Mouse (Mus musculus) mature B cell (primary cell): ENCODE data around the gene Pimreg.

Experiments used
- in situ Hi-C: fragments of 300-500 bp; cut with MboI; formaldehyde crosslinking; loops from 2 replicates; pipeline ENCODE4 v1.14.3; 2019

The Pimreg gene

GRCm38 (mm10) chr11:72031353-72031752 lies 10.5 kb upstream of the Pimreg start:
- in situ Hi-C loops = no loop called here

- in situ Hi-C loops = no loop called here
These were observed 9.7 kb upstream of the Pimreg start for GRCm38 (mm10) chr11:72032091-72032490.

- in situ Hi-C loops = no loop called here
These were observed 9.2 kb upstream of the Pimreg start for GRCm38 (mm10) chr11:72032589-72032988.

GRCm38 (mm10) chr11:72037409-72037808 lies 4.4 kb upstream of the Pimreg start, which contains the start of gene Aipl1:
Aipl1 (minus strand) TSS chr11:72037509.
- in situ Hi-C loops = no loop called here

GRCm38 (mm10) chr11:72037996-72038395 lies 3.8 kb upstream of the Pimreg start:
- in situ Hi-C loops = no loop called here

GRCm38 (mm10) chr11:72039599-72040386 lies 2.0 kb upstream of the Pimreg start:
- in situ Hi-C loops = no loop called here

- in situ Hi-C loops = no loop called here
These were observed 503 bp upstream of the Pimreg start for GRCm38 (mm10) chr11:72041290-72041767.

GRCm38 (mm10) chr11:72042631-72043030 lies 799 bp downstream of the Pimreg start:
- in situ Hi-C loops = no loop called here

GRCm38 (mm10) chr11:72044231-72044630 lies 2.4 kb downstream of the Pimreg start:
- in situ Hi-C loops = no loop called here

- in situ Hi-C loops = no loop called here
These were observed 6.9 kb downstream of the Pimreg start for GRCm38 (mm10) chr11:72048730-72049129.

GRCm38 (mm10) chr11:72049171-72049759 lies 7.4 kb downstream of the Pimreg start:
- in situ Hi-C loops = no loop called here

GRCm38 (mm10) chr11:72050168-72050894 lies 8.5 kb downstream of the Pimreg start:
- in situ Hi-C loops = no loop called here

- in situ Hi-C loops = no loop called here
These were observed 9.3 kb downstream of the Pimreg start for GRCm38 (mm10) chr11:72050895-72051858.

- in situ Hi-C loops = no loop called here
These were observed 10.4 kb downstream of the Pimreg start for GRCm38 (mm10) chr11:72052221-72052620.

- in situ Hi-C loops = no loop called here
These were observed 10.8 kb downstream of the Pimreg start for GRCm38 (mm10) chr11:72052636-72053035.

- in situ Hi-C loops = no loop called here
These were observed 13.3 kb downstream of the Pimreg start for GRCm38 (mm10) chr11:72055176-72055575.

- in situ Hi-C loops = no loop called here
These were observed 15.3 kb downstream of the Pimreg start for GRCm38 (mm10) chr11:72057166-72057565.

GRCm38 (mm10) chr11:72060416-72060815 lies 18.6 kb downstream of the Pimreg start:
- in situ Hi-C loops = no loop called here

- in situ Hi-C loops = no loop called here
These were observed 19.3 kb downstream of the Pimreg start for GRCm38 (mm10) chr11:72061093-72061620.

GRCm38 (mm10) chr11:72064414-72064813 lies 22.6 kb downstream of the Pimreg start:
- in situ Hi-C loops = no loop called here

GRCm38 (mm10) chr11:72065103-72065502 lies 23.3 kb downstream of the Pimreg start:
- in situ Hi-C loops = no loop called here
